Mouse (Mus musculus) thymus, adult 2 months (tissue): ENCODE results near the gene Ptafr. TPM values are rescaled to one million over a fixed set of nuclear protein-coding genes. Genes with fewer than 3 reads are reported as not detected.
A peak's percentile ranks its signal among the peaks of the same experiment; 100 is the strongest.

Source experiments
- DNase-seq: peaks from one replicate; pipeline ENCODE4 v3.0.0; 2021
- H3K27ac ChIP-seq: fragments of 200-500 bp; 2 replicates; pipeline ENCODE4 v1.5.1; 2012; ENCODE audit warnings: low read length, control low read depth; ENCODE audit not compliant: control insufficient read depth, insufficient read depth
- H3K27me3 ChIP-seq: fragments of 200-500 bp; 2 replicates; pipeline ENCODE4 v1.6.1; 2012; ENCODE audit warnings: mild to moderate bottlenecking, low read length, moderate library complexity, mixed read lengths; ENCODE audit not compliant: control insufficient read depth, insufficient read depth
- H3K36me3 ChIP-seq: fragments of 200-500 bp; 2 replicates; pipeline ENCODE4 v1.6.1; 2012; ENCODE audit warnings: mild to moderate bottlenecking, low read length, moderate library complexity; ENCODE audit not compliant: control insufficient read depth, insufficient read depth
- H3K4me1 ChIP-seq: fragments of 200-500 bp; replicated peaks from 2 replicates; pipeline ENCODE4 v1.6.1; 2012; ENCODE audit warnings: low read length; ENCODE audit not compliant: control insufficient read depth, insufficient read depth
- H3K4me3 ChIP-seq: fragments of 200-500 bp; 2 replicates; pipeline ENCODE4 v1.5.1; 2012; ENCODE audit warnings: mild to moderate bottlenecking, low read length, control low read depth, moderate library complexity; ENCODE audit not compliant: control insufficient read depth, insufficient read depth
- CTCF ChIP-seq: fragments of 200-500 bp; IDR thresholded peaks from 2 replicates; pipeline ENCODE4 v1.5.1; 2012; ENCODE audit warnings: mild to moderate bottlenecking, control low read depth, low read length, moderate library complexity, borderline replicate concordance; ENCODE audit not compliant: control insufficient read depth, poor library complexity, insufficient read depth; ENCODE audit errors: extremely low read depth
- POLR2A ChIP-seq: fragments of 200-500 bp; IDR thresholded peaks from 2 replicates; pipeline ENCODE4 v1.6.1; 2012; ENCODE audit warnings: mild to moderate bottlenecking, low read length, control low read depth, moderate library complexity; ENCODE audit not compliant: control insufficient read depth, poor library complexity, insufficient read depth; ENCODE audit errors: extremely low read depth
- WGBS: fragments of 180-500 bp; shearing (Covaris S2); methylation state at CpG from one replicate; pipeline ENCODE4 v1.1.7; 2018; 5-methylcytosine and 5-hydroxymethylcytosine counted together
- polyA plus RNA-seq: library from polyadenylated mRNA; depleted of rRNA; stranded (reverse); fragments of >200 nt; gene quantifications from 2 replicates; pipeline ENCODE4 v1.2.3, GENCODE M21; 2012

Gene Ptafr
- polyA plus RNA-seq, 1 experiment, result 8.5 TPM

GRCm38 (mm10) chr4:132526678-132527077 is 37.2 kb upstream of the Ptafr start:
- WGBS, result 35% methylated on average over 2 of the region's 2 CpGs
- Histone ChIP-seq H3K36me3 (no peaks in the 10 kb centered on the region; the same call in 1 of the 2 replicates), H3K27me3 (no peaks in the 10 kb centered on the region), H3K27ac (no peak overlapping the region), H3K4me1 (no peaks in the 10 kb centered on the region), H3K4me3 (no peak overlapping the region)
- TF ChIP-seq CTCF, result no peak
- TF ChIP-seq POLR2A, result no peak
- peak; percentile 31 for DNase-seq

- 77% methylated on average over 8 of the region's 8 CpGs for WGBS
These were observed 35.8 kb upstream of the Ptafr start for GRCm38 (mm10) chr4:132527917-132528522.

DNA sequence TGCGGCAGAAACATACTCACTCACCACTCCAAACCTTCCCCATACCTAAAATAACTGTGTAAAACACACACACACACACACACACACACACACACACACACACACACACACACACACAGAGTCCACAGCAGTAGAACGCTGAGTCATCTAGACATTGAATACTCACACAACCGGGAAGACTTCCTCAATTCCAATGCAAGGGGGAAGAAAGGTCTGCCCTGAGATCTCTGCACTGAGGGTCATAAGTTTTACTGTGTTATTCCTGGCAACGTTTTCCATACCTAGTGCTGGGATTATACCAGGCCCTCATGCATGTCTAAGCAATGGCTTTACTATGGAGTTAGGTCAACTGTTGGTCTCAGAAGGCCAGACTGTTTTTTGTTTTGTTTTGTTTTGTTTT is 34.5 kb upstream of the Ptafr start:
- Histone ChIP-seq H3K36me3 (no peaks in the 10 kb centered on the region; the same call in 1 of the 2 replicates), H3K27me3 (no peaks in the 10 kb centered on the region), H3K4me1 (peaks cover 5% of the 10 kb centered on the region; the same call in 1 of the 2 replicates), H3K27ac (no peak overlapping the region), H3K4me3 (no peak overlapping the region)
- 30% methylated on average over 4 of the region's 4 CpGs for WGBS
- TF ChIP-seq CTCF, result no peak
- TF ChIP-seq POLR2A, result no peak
- no peak for DNase-seq

More at GRCm38 (mm10) chr4:132527917-132528522, 35.8 kb upstream of the Ptafr start:
- TF ChIP-seq CTCF (no peak), POLR2A (no peak)
- Histone ChIP-seq H3K4me3 (no peak overlapping the region), H3K27ac (no peak overlapping the region), H3K27me3 (no peaks in the 10 kb centered on the region), H3K36me3 (no peaks in the 10 kb centered on the region; the same call in 1 of the 2 replicates), H3K4me1 (peaks cover 5% of the 10 kb centered on the region; the same call in 1 of the 2 replicates)
- DNase-seq, result no peak

DNA sequence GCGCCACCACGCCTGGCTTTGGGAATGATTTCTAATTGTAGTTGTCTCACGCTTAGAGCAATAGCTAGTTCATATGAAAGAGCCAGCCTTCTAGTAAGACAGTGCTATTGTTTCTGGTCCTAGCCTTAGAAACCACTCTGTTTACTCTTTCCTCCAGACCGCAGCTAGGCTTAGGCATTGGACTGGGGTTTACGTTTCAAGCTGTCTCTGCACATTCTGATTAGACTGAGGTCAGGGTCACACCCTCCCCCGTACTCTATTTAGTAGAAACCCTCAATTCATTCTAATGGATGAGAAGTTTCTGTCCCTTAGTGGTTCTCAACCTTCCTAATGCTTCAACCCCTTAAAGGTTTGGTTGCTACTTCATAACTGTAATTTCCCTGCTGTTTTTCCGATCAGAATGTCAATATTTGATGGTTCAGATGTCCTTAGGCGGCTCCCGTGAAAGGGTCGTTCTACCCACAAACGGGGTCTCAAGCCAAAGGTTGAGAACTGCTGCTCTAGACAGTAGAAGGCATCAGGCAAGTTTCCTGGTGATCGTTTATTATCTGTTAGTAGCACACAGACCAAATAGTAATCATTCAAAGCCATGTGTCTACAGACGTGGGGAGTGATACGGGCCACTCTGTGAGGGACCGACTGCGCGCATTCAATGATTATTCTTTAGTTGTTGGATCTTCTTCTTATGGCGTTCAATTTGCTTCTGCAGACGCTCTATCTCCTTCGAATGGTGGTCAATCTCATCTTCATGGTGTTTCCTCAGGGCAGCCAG is 33.6 kb upstream of the Ptafr start:
- no peaks in the 10 kb centered on the region for H3K27me3 ChIP-seq
- no peaks in the 10 kb centered on the region; the same call in 1 of the 2 replicates for H3K36me3 ChIP-seq
- no peak for DNase-seq
- TF ChIP-seq CTCF, result no peak
- TF ChIP-seq POLR2A, result no peak
- H3K4me3 ChIP-seq, result no peak overlapping the region
- 97% methylated on average over 20 of the region's 20 CpGs for WGBS
- H3K4me1 ChIP-seq, result peaks cover 5% of the 10 kb centered on the region; the same call in 1 of the 2 replicates
- H3K27ac ChIP-seq, result no peak overlapping the region

GRCm38 (mm10) chr4:132532496-132532895 is 31.4 kb upstream of the Ptafr start:
- 13% methylated on average over 5 of the region's 5 CpGs for WGBS
- TF ChIP-seq POLR2A, result no peak
- no peak for TF ChIP-seq CTCF
- Histone ChIP-seq H3K4me3 (peak overlapping the region; percentile 90), H3K36me3 (no peaks in the 10 kb centered on the region; the same call in 1 of the 2 replicates), H3K4me1 (peaks cover 13% of the 10 kb centered on the region), H3K27ac (no peak overlapping the region), H3K27me3 (no peaks in the 10 kb centered on the region)
- DNase-seq, result no peak
